Mouse (Mus musculus): ENCODE measurements around the gene Zfp580. TPM values are rescaled to one million over a fixed set of nuclear protein-coding genes. Genes with fewer than 3 reads are reported as not detected.
"Not testable (repeated sequence)": the region's sequence is repeated elsewhere in the genome, so short reads cannot be mapped to it uniquely, and the experiment has no call there.

The Zfp580 gene
- polyA plus RNA-seq (2014; fragmentation: Nextera tagmentation; extraction: Ambion mirVana), result 11.5 and 14.1 TPM in 2 replicates

DNA sequence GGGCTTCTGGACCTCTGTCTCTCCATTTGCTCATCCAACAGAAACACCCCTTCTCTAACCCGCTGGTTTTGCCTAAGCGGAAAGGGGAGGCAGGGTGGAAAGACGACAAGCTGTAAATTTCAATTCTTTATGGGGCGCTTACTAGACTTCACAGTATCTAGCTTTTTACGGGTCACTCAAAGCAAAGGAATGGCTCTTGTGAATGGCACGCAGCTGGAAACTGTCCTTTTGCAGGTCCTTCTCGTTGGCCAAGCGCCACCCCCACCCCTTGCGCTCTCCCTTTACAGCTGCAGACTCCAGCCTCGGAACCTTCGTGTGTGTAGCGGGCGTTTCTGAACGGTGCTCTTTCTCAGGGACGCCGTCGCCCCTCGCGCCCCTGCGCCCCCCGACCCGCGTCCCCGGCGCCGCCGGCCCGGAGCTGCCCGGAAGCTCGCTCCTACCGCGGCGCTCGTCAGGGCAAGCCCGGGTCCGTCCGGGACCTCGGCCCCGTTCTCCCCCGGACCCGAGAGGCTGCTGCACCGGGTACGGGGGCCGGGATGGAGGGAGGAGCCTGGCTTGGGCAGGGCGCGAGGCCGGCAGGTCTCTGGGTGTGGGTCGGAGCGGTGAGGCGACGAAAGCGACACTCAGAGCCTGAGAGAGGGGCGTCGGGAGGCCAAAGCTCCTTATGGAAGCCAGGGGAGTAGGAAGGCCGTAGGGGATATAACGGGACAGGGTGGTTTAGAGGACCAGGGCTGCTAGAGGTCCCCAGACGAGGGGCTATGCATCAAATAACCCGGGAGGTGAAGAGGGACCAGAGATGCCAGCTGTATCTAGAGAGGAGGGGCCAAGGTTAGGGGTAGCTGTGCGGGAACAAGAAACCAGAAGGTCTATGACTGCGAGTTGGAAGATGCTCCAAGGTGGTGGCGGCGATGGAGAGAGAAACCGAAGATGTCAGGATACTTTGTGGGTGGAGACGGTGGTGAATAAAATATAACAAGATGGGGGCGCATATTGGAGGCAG is at the start of gene Zfp580:
Gene Zfp580 (plus strand): TSS at position 346 of the 1,000 bp plus-strand sequence.
- DNase-seq (ENCODE audit: low spot score) (peak; percentile 81), ATAC-seq (replicated peaks; ENCODE audit: low FRiP score) (peak; percentile 71)
- Histone ChIP-seq H3K4me1 (replicated peaks; ENCODE audit: control insufficient read depth, insufficient read depth, low read length) (peaks cover 8% of the 10 kb centered on the region), H3K36me3 (ENCODE audit: control insufficient read depth, insufficient read depth, low read length) (no peaks in the 10 kb centered on the region), H3K27me3 (replicated peaks; ENCODE audit: control insufficient read depth, insufficient read depth, low read length) (peaks cover 64% of the 10 kb centered on the region), H3K4me2 (peak within 1 kb of the TSS; percentile 92), H3K9ac (ENCODE audit: low read depth, low read length) (peak within 1 kb of the TSS; percentile 76), H3K27ac (ENCODE audit: low read depth, low read length) (no peak within 1 kb of the TSS), H3K4me3 (ENCODE audit: low read depth, low read length) (peak within 1 kb of the TSS; percentile 73), H3K9me3 (ENCODE audit: control insufficient read depth, low read length) (no peaks in the 10 kb centered on the region)
- 2% methylated on average over 65 of the region's 65 CpGs for WGBS

DNA sequence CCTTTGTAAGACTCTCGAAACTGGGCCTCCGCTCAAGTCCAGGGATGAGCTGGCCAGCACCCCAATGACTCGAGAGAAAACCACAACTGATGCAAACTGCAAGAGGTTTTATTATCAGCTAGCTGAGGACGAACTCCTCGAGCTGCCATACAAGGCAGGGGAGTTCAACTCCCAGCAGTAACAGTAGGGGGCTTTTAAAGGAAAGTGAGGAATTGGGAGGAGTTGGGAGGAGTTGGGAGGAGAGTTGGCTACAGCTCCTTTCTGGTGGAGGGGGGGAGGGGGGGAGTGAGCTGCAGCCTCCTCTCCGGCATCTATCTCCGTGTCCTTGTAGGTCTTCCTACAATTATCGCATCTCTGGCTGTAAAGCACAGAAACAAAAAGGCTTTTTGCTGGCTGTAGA is 48.5 kb upstream of the Zfp580 start:
- H3K27ac ChIP-seq (ENCODE audit: low read depth, low read length); H3K27me3 ChIP-seq (replicated peaks; ENCODE audit: control insufficient read depth, insufficient read depth, low read length); H3K4me1 ChIP-seq (replicated peaks; ENCODE audit: control insufficient read depth, insufficient read depth, low read length); H3K4me3 ChIP-seq (ENCODE audit: low read depth, low read length); H3K9ac ChIP-seq (ENCODE audit: low read depth, low read length); H3K9me3 ChIP-seq (ENCODE audit: control insufficient read depth, low read length); DNase-seq (ENCODE audit: low spot score); ATAC-seq (replicated peaks; ENCODE audit: low FRiP score); H3K4me2 ChIP-seq: not testable (repeated sequence)
- H3K36me3 ChIP-seq (ENCODE audit: control insufficient read depth, insufficient read depth, low read length), result peaks cover 13% of the 10 kb centered on the region
- 70% methylated on average over 8 of the region's 8 CpGs for WGBS

DNA sequence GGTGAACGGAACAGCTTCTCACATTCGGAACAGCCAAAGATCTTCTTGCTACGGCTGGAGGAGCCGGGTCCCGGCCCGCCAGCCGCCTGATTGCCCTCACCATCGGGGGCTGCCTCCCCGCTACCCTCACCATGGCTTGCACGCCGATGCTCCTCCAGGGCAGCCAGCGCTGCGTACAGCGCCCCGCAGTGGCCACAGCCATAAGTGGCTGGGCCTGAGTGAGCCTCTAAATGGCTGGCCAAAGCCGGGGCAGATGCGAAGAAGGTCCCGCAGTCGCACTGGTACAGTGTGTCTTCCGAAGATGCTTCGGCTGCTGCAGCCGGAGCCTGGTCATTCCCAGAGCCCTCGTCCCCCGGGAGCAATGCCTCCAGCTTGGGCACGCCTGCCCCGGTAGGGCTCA is 43.1 kb upstream of the Zfp580 start:
- H3K36me3 ChIP-seq (ENCODE audit: control insufficient read depth, insufficient read depth, low read length), result peaks cover 60% of the 10 kb centered on the region
- no peak for DNase-seq (ENCODE audit: low spot score)
- H3K27me3 ChIP-seq (replicated peaks; ENCODE audit: control insufficient read depth, insufficient read depth, low read length), result no peaks in the 10 kb centered on the region
- no peak overlapping the region for H3K27ac ChIP-seq (ENCODE audit: low read depth, low read length)
- H3K4me3 ChIP-seq (ENCODE audit: low read depth, low read length), result no peak overlapping the region
- WGBS, result 97% methylated on average over 26 of the region's 26 CpGs
- no peak overlapping the region for H3K4me2 ChIP-seq
- H3K9me3 ChIP-seq (ENCODE audit: control insufficient read depth, low read length), result peaks cover 2% of the 10 kb centered on the region; the same call in 1 of the 2 replicates
- H3K4me1 ChIP-seq (replicated peaks; ENCODE audit: control insufficient read depth, insufficient read depth, low read length), result peaks cover 3% of the 10 kb centered on the region; the same call in 1 of the 2 replicates
- no peak overlapping the region for H3K9ac ChIP-seq (ENCODE audit: low read depth, low read length)
- ATAC-seq (replicated peaks; ENCODE audit: low FRiP score), result no peak

DNA sequence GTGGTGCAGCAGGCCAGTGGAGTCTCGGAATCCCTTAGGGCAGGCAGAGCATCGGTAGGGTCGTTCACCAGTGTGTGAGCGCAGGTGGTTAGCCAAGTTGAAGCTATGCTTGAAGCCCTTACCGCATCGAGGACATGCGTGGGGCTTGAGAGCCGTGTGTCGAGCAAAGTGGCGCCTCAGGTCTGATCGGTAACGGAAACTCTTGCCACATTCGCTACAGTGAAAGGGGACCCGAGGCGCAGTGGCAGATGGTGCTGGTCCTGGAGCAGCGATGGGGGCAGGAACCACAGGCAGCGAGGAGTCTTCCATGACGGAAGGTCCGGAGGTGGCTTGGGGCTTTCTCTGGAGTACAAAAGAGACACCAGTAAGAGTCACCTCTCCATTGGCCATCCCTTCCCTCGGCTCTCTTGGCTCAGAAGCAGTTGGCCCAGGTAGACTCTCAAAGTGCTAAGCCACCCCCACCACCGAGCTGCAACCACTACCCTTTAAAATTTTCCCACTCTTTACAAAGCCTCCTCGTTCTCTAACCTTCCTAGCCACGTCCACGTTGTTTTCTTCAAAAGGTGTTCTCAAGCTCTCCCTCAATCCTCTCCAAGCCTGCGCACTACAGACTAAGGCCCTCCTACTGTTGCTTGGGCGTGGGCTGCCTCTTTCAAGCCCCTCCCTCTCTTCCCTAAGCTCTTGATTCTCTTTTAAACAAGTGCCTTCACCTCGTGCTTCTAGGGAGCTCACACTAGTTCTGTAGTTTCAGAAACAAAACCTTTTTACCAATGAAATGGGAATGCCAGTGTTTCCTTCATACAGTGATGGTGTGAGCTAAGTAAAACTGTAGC is 38.4 kb upstream of the Zfp580 start:
- Histone ChIP-seq H3K9me3 (ENCODE audit: control insufficient read depth, low read length) (peaks cover 2% of the 10 kb centered on the region; the same call in 1 of the 2 replicates), H3K9ac (ENCODE audit: low read depth, low read length) (peak overlapping the region; percentile 35; the same call in 1 of the 2 replicates), H3K27me3 (replicated peaks; ENCODE audit: control insufficient read depth, insufficient read depth, low read length) (no peaks in the 10 kb centered on the region), H3K4me1 (replicated peaks; ENCODE audit: control insufficient read depth, insufficient read depth, low read length) (peaks cover 13% of the 10 kb centered on the region), H3K4me3 (ENCODE audit: low read depth, low read length) (peak overlapping the region; percentile 75), H3K36me3 (ENCODE audit: control insufficient read depth, insufficient read depth, low read length) (peaks cover 56% of the 10 kb centered on the region), H3K27ac (ENCODE audit: low read depth, low read length) (peak overlapping the region; percentile 28; the same call in 1 of the 2 replicates), H3K4me2 (peak overlapping the region; percentile 90)
- 85% methylated on average over 27 of the region's 27 CpGs for WGBS
- DNase-seq (ENCODE audit: low spot score) (no peak), ATAC-seq (replicated peaks; ENCODE audit: low FRiP score) (no peak)

DNA sequence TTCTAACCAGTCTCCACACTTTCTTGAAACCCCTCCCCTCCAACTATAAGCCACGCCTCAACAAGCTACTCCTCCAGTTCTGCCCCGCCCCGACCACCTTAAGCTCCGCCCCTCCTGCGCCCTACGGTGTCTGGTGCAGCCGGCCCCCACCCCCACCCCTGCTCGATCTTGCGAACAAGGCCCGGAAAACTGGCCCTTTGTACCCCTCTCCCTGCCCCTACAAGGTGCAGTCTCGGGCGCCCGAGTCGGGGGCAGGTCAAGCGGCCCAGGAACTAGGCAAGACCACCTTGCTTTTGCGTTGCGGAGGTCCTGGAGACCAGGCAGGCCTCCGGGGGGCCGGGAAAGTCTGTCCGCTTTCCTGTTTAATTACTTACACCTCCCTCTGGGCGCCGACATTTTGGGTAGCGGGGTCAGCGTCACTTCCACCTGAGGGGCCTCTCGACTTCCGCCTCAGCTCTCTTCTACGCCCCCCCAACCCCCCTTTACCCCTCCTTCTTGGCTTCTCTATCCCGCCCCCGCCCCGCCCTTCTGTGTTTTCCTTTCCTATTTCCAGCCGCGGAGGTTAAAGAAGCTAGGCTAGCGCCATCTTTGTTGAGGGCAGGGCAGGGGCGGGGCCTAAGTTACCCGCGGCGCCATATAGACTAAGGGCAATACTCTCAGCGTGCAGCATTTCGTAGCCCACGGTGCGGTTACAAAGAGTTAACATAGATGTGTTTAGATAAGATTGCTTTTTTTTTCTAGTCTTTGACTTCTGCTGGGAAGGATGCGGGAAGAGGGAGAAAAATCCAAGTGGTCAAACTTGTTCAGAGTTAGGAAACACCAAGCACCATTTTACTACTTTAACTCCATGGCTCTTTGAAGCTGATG is 36.9 kb upstream of the Zfp580 start, which contains the start of the genes Zfp524 and Fiz1:
Gene Zfp524 (plus strand): TSS at position 165 of the 867 bp plus-strand sequence.
Gene Fiz1 (minus strand): TSS at position 447 of the 867 bp plus-strand sequence.
- peak; percentile 79 for ATAC-seq (replicated peaks; ENCODE audit: low FRiP score)
- H3K27me3 ChIP-seq (replicated peaks; ENCODE audit: control insufficient read depth, insufficient read depth, low read length), result no peaks in the 10 kb centered on the region
- peak within 1 kb of the TSS; percentile 90 for H3K4me2 ChIP-seq
- peak within 1 kb of the TSS; percentile 93 for H3K9ac ChIP-seq (ENCODE audit: low read depth, low read length)
- peak within 1 kb of the TSS; percentile 75 for H3K4me3 ChIP-seq (ENCODE audit: low read depth, low read length)
- peaks cover 40% of the 10 kb centered on the region for H3K36me3 ChIP-seq (ENCODE audit: control insufficient read depth, insufficient read depth, low read length)
- peaks cover 17% of the 10 kb centered on the region for H3K4me1 ChIP-seq (replicated peaks; ENCODE audit: control insufficient read depth, insufficient read depth, low read length)
- peak within 1 kb of the TSS; percentile 99 for H3K27ac ChIP-seq (ENCODE audit: low read depth, low read length)
- peak; percentile 94 for DNase-seq (ENCODE audit: low spot score)
- no peaks in the 10 kb centered on the region for H3K9me3 ChIP-seq (ENCODE audit: control insufficient read depth, low read length)
- WGBS, result under 1% methylated on average over 42 of the region's 42 CpGs

DNA sequence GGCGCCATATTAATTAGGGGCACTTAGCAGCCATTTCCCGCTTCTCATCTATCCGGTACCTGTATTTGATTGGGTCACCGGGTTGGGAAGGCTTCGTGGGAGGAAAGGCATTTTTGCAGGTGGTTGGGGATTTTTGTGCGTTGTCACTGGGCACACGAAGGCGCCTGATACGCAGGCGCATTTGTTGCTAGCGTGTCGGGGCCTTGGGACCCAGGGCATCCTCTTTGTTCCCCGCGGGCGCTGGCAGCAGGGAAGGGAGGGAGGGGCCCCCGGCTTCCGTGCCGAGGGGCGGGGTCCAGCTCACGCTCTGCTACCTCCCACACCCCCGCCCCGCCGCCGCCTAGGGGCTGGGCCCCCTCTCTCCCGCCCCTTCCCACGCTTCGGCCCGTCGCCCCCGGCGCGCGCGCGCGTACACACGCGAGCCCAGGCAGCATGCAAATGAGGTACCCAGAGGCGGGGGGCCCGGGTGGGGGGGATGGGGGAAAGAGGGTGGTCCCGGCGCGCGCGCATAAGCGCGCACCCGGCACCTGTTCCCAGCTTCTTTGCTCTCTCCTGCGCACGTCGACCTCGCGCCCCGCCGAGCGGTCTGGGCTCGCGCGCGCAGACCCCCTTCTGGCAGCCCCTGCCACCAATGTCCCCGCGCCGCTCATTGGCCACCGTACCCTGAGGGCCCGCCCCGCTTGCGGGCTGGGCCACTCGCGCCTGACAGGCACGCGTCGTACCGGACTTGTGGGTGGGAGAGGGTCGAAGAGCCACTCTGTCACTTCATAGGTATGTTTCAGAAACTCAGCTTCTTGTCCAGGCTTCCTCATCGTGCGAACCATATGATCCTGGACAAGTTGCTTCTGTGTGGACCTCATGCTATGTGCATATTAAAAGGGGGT is 36.0 kb upstream of the Zfp580 start, which contains the start of gene Gm44973:
Gene Gm44973 (plus strand): TSS at position 379 of the 884 bp plus-strand sequence.
- ATAC-seq (replicated peaks; ENCODE audit: low FRiP score), result peak; percentile 77
- H3K4me3 ChIP-seq (ENCODE audit: low read depth, low read length), result peak within 1 kb of the TSS; percentile 75
- DNase-seq (ENCODE audit: low spot score), result peak; percentile 97
- no peaks in the 10 kb centered on the region for H3K9me3 ChIP-seq (ENCODE audit: control insufficient read depth, low read length)
- H3K4me2 ChIP-seq, result peak within 1 kb of the TSS; percentile 90
- WGBS, result under 1% methylated on average over 63 of the region's 76 CpGs
- peak within 1 kb of the TSS; percentile 99 for H3K27ac ChIP-seq (ENCODE audit: low read depth, low read length)
- peaks cover 32% of the 10 kb centered on the region for H3K36me3 ChIP-seq (ENCODE audit: control insufficient read depth, insufficient read depth, low read length)
- H3K27me3 ChIP-seq (replicated peaks; ENCODE audit: control insufficient read depth, insufficient read depth, low read length), result no peaks in the 10 kb centered on the region
- H3K9ac ChIP-seq (ENCODE audit: low read depth, low read length), result peak within 1 kb of the TSS; percentile 93
- peaks cover 19% of the 10 kb centered on the region for H3K4me1 ChIP-seq (replicated peaks; ENCODE audit: control insufficient read depth, insufficient read depth, low read length)

DNA sequence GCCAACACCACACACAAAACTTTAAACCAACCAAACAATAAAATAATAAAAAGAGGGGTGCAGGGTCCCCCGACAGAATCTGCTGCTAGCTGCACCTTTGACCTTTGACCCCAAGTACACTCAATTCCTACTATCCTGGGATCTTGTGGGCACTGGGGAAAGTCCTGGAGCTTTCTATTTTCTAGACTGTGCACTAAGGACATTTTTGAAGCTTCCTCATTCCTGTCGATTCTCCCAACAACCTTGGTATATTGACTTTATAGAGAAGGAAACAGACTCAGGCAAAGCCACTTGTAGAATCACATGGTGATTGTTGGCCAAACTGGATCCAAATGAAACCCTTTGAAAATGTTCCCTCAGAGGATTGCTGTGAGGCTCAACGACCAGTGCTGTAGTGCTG is 35.3 kb upstream of the Zfp580 start:
- no peak for ATAC-seq (replicated peaks; ENCODE audit: low FRiP score)
- H3K27ac ChIP-seq (ENCODE audit: low read depth, low read length), result peak overlapping the region; percentile 99
- peaks cover 21% of the 10 kb centered on the region for H3K4me1 ChIP-seq (replicated peaks; ENCODE audit: control insufficient read depth, insufficient read depth, low read length)
- H3K27me3 ChIP-seq (replicated peaks; ENCODE audit: control insufficient read depth, insufficient read depth, low read length), result no peaks in the 10 kb centered on the region
- no peaks in the 10 kb centered on the region for H3K9me3 ChIP-seq (ENCODE audit: control insufficient read depth, low read length)
- peak overlapping the region; percentile 90 for H3K4me2 ChIP-seq
- peak overlapping the region; percentile 93 for H3K9ac ChIP-seq (ENCODE audit: low read depth, low read length)
- H3K36me3 ChIP-seq (ENCODE audit: control insufficient read depth, insufficient read depth, low read length), result peaks cover 26% of the 10 kb centered on the region
- peak overlapping the region; percentile 75 for H3K4me3 ChIP-seq (ENCODE audit: low read depth, low read length)
- DNase-seq (ENCODE audit: low spot score), result no peak
- WGBS, result 53% methylated on average over 3 of the region's 3 CpGs

All from liver, embryonic 11.5 days (tissue).